Mouse (Mus musculus) spleen, adult 2 months (tissue): Measurements from ENCODE around the gene Grb14. TPM values are rescaled to one million over a fixed set of nuclear protein-coding genes. Genes with fewer than 3 reads are reported as not detected.

Experiments used
- DNase-seq, 2 experiments: peaks; one replicate each; pipeline versions ENCODE4 v3.0.0 to v3.0.0-alpha.2; 2012 to 2021; ENCODE audit warnings: low spot score in 2 of 2, low read depth in 1 of 2
- H3K27ac ChIP-seq: fragments of 200-500 bp; 2 replicates; pipeline ENCODE4 v1.5.1; 2012; ENCODE audit warnings: low read length, inconsistent platforms; ENCODE audit not compliant: insufficient read depth
- H3K27me3 ChIP-seq: fragments of 200-500 bp; 2 replicates; pipeline ENCODE4 v1.6.1; 2012; ENCODE audit warnings: mild to moderate bottlenecking, moderate library complexity, low read length, inconsistent platforms; ENCODE audit not compliant: control insufficient read depth, insufficient read depth
- H3K36me3 ChIP-seq: fragments of 200-500 bp; 2 replicates; pipeline ENCODE4 v1.6.1; 2012; ENCODE audit warnings: mild to moderate bottlenecking, low read length, inconsistent platforms; ENCODE audit not compliant: control insufficient read depth, insufficient read depth
- H3K4me1 ChIP-seq: fragments of 200-500 bp; 2 replicates; pipeline ENCODE4 v1.6.1; 2011; ENCODE audit warnings: inconsistent platforms; ENCODE audit not compliant: control insufficient read depth, insufficient read depth, insufficient read length
- H3K4me3 ChIP-seq: fragments of 200-500 bp; 2 replicates; pipeline ENCODE4 v1.5.1; 2011; ENCODE audit warnings: mild to moderate bottlenecking, inconsistent platforms; ENCODE audit not compliant: insufficient read depth, insufficient read length; ENCODE audit errors: extremely low read depth
- CTCF ChIP-seq: fragments of 200-500 bp; IDR thresholded peaks from 2 replicates; pipeline ENCODE4 v1.5.1; 2011; ENCODE audit warnings: mild to moderate bottlenecking, inconsistent platforms; ENCODE audit not compliant: insufficient read depth, insufficient read length, insufficient replicate concordance; ENCODE audit errors: extremely low read depth
- POLR2A ChIP-seq: fragments of 200-500 bp; IDR thresholded peaks from 2 replicates; pipeline ENCODE4 v1.6.1; 2011; ENCODE audit warnings: low read depth, low read length, inconsistent platforms
- WGBS: fragments of 180-500 bp; shearing (Covaris S2); methylation state at CpG from one replicate; pipeline ENCODE4 v1.1.7; 2018; 5-methylcytosine and 5-hydroxymethylcytosine counted together
- polyA plus RNA-seq: library from polyadenylated mRNA; depleted of rRNA; stranded (reverse); fragments of >200 nt; gene quantifications from 2 replicates; pipeline ENCODE4 v1.2.3, GENCODE M21; 2012

The Grb14 gene
- polyA plus RNA-seq, 1 experiment, result 0.44 TPM

DNA sequence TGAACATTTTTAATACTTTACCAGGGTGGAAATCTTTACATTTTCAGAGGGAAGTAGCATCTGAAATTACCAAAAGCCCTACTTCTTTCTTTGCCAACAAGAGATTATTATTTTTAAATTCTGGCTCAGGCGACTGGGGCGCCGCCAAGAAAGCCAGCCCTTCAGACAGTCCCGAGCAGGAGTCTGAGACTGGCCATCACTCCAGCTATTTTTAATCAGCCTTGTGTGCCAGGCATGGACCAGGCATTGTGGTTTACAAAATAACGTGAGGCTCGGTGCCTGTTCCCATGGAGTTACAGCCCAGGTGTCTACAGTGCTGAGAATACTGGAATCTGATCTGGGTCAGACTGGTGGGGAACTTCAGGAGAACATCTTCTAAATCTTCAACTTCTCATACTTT, 58.5 kb downstream of the Grb14 start:
- H3K36me3 ChIP-seq, result no peaks in the 10 kb centered on the region
- H3K27me3 ChIP-seq, result no peaks in the 10 kb centered on the region
- TF ChIP-seq POLR2A (no peak), CTCF (no peak)
- H3K4me1 ChIP-seq, result no peaks in the 10 kb centered on the region
- WGBS, result 83% methylated on average over 6 of the region's 6 CpGs
- DNase-seq, result no peak
- no peak overlapping the region for H3K27ac ChIP-seq
- H3K4me3 ChIP-seq, result no peak overlapping the region

DNA sequence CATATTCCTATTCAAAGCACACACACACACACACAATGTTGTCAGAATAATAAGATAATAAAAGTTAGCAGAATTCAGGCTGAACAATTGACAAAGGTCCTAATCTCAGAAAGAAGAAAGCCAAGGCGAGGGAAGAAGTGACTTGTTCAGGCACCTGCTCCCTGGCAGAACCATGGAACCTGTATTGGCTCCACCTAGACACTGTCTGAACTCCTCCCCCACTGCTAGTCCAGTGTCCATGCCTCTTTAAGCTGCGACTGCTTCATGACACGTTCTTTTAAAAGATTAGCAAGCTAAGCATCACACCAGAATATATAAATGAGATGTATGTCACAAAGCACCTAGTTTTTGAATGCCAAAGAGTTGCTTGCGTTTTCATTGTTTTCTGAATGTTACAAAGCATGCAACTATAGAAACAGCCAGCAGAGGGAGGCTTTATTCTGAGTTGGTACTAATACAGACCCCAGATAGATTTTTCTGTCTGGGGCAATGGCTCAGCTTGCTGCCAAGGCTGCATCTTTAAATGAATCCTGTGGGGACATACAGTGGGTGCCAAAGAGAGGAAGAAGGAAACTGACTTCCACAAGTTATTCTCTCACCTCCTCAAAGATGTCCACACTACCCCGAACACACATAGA, 59.4 kb downstream of the Grb14 start:
- DNase-seq, result no peak
- H3K27ac ChIP-seq, result no peak overlapping the region
- WGBS, result 29% methylated on average over 5 of the region's 5 CpGs
- H3K36me3 ChIP-seq, result no peaks in the 10 kb centered on the region
- no peak overlapping the region for H3K4me3 ChIP-seq
- H3K27me3 ChIP-seq, result no peaks in the 10 kb centered on the region
- no peak for TF ChIP-seq CTCF
- no peak for TF ChIP-seq POLR2A
- no peaks in the 10 kb centered on the region for H3K4me1 ChIP-seq

DNA sequence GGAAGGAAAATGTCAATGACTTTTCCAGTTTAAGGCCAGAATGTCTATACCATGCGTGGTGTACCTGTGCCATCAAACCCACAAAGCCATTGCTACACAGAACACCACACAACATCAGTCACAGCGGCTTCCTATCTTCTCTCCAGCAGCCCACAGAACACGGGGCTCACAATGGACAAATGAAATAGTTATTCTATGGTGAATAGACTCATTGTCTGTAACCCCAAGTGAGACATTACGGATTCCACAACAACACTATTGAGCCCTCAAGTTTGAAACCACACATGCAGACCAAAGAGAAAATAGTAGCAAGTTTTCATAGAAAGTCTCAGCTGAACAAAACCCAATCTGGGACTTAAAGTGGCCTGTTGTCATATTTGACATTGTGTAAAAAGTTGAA, 62.6 kb downstream of the Grb14 start:
- Histone ChIP-seq H3K27me3 (no peaks in the 10 kb centered on the region), H3K4me1 (no peaks in the 10 kb centered on the region), H3K27ac (no peak overlapping the region), H3K4me3 (no peak overlapping the region), H3K36me3 (no peaks in the 10 kb centered on the region)
- TF ChIP-seq CTCF (no peak), POLR2A (no peak)
- WGBS, result 78% methylated on average over 4 of the region's 4 CpGs
- no peak for DNase-seq

DNA sequence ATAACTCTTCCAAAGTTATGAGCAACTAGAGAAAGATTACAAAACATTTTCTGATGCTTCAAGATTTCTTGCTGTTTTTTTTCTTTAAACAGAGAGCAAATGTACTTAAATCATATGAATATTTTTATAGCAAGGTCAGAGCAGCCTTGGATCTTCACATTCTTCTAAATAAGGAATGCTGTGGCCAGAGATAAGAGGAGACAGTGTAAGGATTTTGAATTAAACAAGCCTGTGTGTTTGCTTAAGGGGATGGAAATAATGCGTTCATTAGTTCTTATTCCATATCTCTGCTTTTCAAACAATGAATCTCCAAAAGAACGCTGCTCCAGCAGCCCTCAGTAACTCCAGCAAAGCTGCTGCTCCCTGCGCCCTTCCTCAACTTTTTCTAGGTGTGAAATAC, 63.4 kb downstream of the Grb14 start:
- Histone ChIP-seq H3K4me3 (no peak overlapping the region), H3K27ac (no peak overlapping the region), H3K4me1 (no peaks in the 10 kb centered on the region), H3K27me3 (no peaks in the 10 kb centered on the region), H3K36me3 (no peaks in the 10 kb centered on the region)
- 85% methylated on average over 3 of the region's 3 CpGs for WGBS
- no peak for DNase-seq
- TF ChIP-seq POLR2A (no peak), CTCF (no peak)

DNA sequence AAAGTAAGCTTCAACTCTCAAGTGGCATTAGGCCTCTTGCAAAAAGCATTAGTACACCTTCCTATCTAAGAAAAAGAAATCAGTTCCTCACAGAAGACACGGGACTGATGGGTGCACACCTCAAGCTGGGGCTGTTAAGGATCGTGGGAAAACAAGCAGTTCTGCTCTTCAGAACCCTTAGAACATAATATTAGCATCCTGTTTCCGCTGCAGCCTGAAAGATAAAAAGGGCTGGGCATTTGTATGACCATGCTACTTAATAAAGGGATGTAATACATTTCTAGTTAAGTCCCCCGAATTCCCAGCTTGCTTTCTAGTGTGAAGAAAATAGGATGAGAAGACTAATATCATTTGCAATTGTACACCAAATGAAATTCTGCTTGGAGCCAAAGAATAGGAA, 65.1 kb downstream of the Grb14 start:
- TF ChIP-seq CTCF, result no peak
- TF ChIP-seq POLR2A, result no peak
- H3K4me1 ChIP-seq, result no peaks in the 10 kb centered on the region
- H3K27me3 ChIP-seq, result no peaks in the 10 kb centered on the region
- no peak for DNase-seq
- 67% methylated on average over 4 of the region's 4 CpGs for WGBS
- no peak overlapping the region for H3K27ac ChIP-seq
- no peak overlapping the region for H3K4me3 ChIP-seq
- H3K36me3 ChIP-seq, result no peaks in the 10 kb centered on the region

DNA sequence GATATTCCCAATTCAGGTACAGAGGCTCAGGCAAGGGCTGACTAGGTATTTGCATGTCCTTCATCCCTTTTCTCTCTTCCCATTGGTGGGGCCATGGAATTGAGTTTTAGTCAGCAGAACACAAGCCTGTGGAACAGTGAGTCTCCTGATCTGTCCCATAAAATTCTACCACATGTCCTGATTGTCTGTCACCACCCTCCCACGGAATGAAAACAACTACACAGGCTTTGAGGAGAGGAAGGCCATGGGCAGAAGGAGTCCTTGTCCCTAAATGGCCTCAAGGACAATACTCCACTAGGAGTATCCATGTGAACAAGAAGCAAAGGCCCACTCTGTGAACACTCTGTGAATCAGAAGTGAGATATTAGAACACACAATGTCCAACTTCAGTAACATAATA, 69.3 kb downstream of the Grb14 start:
- TF ChIP-seq CTCF, result no peak
- TF ChIP-seq POLR2A, result no peak
- no peak overlapping the region for H3K27ac ChIP-seq
- no peak overlapping the region for H3K4me3 ChIP-seq
- DNase-seq, result no peak
- no peaks in the 10 kb centered on the region for H3K27me3 ChIP-seq
- no peaks in the 10 kb centered on the region for H3K36me3 ChIP-seq
- H3K4me1 ChIP-seq, result no peaks in the 10 kb centered on the region
- 63% methylated on average over 1 of the region's 1 CpGs for WGBS

DNA sequence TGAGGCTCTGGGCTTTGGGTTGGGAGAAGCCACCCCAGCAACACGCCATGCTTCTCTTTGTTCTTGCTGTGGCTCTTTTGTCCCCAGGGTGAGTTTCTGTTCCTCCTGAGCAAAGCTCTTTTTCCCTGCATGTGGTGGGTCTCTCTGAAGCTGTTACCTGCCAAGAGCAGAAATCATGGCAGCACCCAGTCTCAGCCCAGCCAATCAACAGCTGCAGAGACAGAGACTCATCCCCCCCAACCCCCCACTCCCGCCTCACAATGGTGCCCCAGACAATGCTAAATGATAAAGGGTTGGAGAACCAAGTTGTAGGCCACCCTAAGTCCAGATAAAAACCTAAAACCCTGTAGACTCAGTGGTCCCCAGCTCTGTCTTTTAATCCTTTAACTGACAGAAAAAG, 75.6 kb downstream of the Grb14 start:
- WGBS, result 70% methylated on average over 2 of the region's 2 CpGs

More for the DNA sequence above, 75.6 kb downstream of the Grb14 start:
- Histone ChIP-seq H3K4me3 (no peak overlapping the region), H3K27me3 (no peaks in the 10 kb centered on the region), H3K36me3 (no peaks in the 10 kb centered on the region), H3K4me1 (no peaks in the 10 kb centered on the region), H3K27ac (no peak overlapping the region)
- TF ChIP-seq CTCF (no peak), POLR2A (no peak)
- DNase-seq, result no peak
